Mouse (Mus musculus) limb, embryonic 13.5 days (tissue): ENCODE measurements around the gene Atcay. TPM values are rescaled to one million over a fixed set of nuclear protein-coding genes. Genes with fewer than 3 reads are reported as not detected.

ENCODE experiments used
- ATAC-seq: fragments of 200-750 bp; cut with Nextera tagmentation; 2 replicates; pipeline ENCODE4 v1.8.0; 2017; ENCODE audit warnings: low read depth, moderate number of reproducible peaks, moderate TSS enrichment; ENCODE audit not compliant: low FRiP score
- H3K27ac ChIP-seq: fragments of 300-500 bp; sonication (generic); 2 replicates; pipeline ENCODE4 v1.5.1; 2015; ENCODE audit warnings: inconsistent platforms, mild to moderate bottlenecking, moderate library complexity
- H3K27me3 ChIP-seq: fragments of 300-500 bp; sonication (generic); 2 replicates; pipeline ENCODE4 v1.6.1; 2015; ENCODE audit warnings: mild to moderate bottlenecking, inconsistent platforms
- H3K36me3 ChIP-seq: fragments of 300-500 bp; sonication (generic); 2 replicates; pipeline ENCODE4 v1.6.1; 2015; ENCODE audit warnings: inconsistent platforms, mild to moderate bottlenecking, moderate library complexity
- H3K4me1 ChIP-seq: fragments of 300-500 bp; sonication (generic); 2 replicates; pipeline ENCODE4 v1.6.1; 2015; ENCODE audit warnings: inconsistent platforms
- H3K4me2 ChIP-seq: fragments of 300-500 bp; sonication (generic); replicated peaks from 2 replicates; pipeline ENCODE4 v1.6.1; 2015; ENCODE audit warnings: inconsistent platforms, mild to moderate bottlenecking, moderate library complexity
- H3K4me3 ChIP-seq: fragments of 300-500 bp; sonication (generic); 2 replicates; pipeline ENCODE4 v1.5.1; 2015; ENCODE audit warnings: moderate library complexity, mild to moderate bottlenecking, inconsistent platforms
- H3K9ac ChIP-seq: fragments of 300-500 bp; sonication (generic); 2 replicates; pipeline ENCODE4 v1.6.1; 2015; ENCODE audit warnings: mild to moderate bottlenecking, inconsistent platforms
- H3K9me3 ChIP-seq: fragments of 300-500 bp; sonication (generic); 2 replicates; pipeline ENCODE4 v1.6.1; 2016; ENCODE audit warnings: inconsistent platforms
- WGBS: fragments of 180-500 bp; shearing (Covaris S2); methylation state at CpG from one replicate; pipeline ENCODE4 v1.1.7; 2015; 5-methylcytosine and 5-hydroxymethylcytosine counted together
- polyA plus RNA-seq: library from polyadenylated mRNA; unstranded; fragments of >200 nt; fragmentation: Nextera tagmentation; extraction: Ambion mirVana; gene quantifications from 2 replicates; pipeline ENCODE4 v1.2.1, GENCODE M21; 2015

The Atcay gene
- polyA plus RNA-seq: 0.20 and 0.43 TPM in 2 replicates

DNA sequence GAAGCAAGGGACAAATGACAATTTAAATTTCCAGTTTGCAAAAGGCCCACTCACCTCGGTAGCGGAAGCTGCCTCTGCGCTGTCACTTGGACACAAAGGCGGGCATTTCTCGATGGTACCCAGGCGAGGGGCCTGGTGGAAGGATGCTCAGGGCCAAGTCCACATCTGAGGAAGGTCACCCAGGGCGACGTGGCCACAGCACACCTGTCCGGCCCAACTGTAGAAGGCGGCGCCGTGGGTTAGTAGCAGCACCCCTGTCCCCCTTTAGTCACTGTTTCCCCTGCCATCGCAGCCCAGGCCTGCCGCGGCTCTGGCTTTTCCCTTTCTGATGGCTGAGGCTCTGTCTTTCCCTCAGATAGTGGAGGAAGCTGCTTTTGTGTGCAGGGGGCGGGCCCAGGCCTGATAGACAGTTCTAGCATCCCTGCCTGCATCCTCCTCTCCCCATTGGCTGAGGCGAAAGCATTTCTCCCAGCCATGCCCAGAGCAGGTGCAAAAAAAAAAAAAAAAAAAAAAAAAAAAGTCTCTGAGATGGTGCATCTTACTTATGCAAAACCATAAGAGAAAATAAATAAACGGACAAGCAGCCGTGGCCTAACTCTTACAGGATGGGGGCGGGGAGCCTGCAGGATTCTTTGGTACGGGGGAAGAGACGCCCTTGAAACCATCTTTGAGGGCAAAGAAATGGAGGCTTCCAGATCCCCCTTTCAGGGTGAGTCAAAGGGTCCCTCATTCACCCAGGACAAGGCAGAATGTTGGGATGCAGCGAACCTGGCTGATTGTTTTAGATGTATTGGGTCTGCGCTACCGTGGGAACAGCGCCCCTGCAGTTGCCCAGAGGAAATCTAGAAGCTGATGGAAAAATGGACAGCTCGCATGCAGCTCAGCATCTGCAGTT is at the start of gene Atcay:
Gene Atcay (minus strand): TSS at position 396 of the 895 bp plus-strand sequence.
- H3K27ac ChIP-seq: no peak within 1 kb of the TSS
- H3K4me3 ChIP-seq: peak within 1 kb of the TSS; percentile 20
- H3K4me2 ChIP-seq: peak within 1 kb of the TSS; percentile 50
- peaks cover 15% of the 10 kb centered on the region for H3K4me1 ChIP-seq
- H3K27me3 ChIP-seq: peaks cover 53% of the 10 kb centered on the region
- H3K9me3 ChIP-seq: no peaks in the 10 kb centered on the region
- no peaks in the 10 kb centered on the region for H3K36me3 ChIP-seq
- WGBS: 9% methylated on average over 27 of the region's 27 CpGs
- H3K9ac ChIP-seq: peak within 1 kb of the TSS; percentile 39; the same call in 1 of the 2 replicates
- ATAC-seq: no peak

DNA sequence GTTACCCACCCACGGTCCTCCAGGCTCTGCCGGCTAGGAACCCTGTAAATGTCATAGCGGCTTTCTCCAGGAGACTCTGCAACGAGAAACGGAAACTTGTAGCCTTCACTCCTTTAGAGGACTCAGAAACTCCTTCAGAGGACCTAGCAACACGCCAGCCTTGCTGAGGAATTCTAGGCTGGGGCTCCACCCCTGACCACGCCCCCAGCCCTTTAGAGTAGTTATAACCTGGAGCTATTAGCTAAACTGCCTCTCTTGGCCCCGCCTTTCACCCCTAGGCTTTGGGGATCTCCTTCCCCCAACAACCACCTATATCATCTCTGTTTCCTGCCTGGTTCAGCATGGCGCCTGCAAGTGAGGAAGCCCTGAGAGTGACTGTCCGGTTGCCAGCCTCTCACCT is 48.9 kb upstream of the Atcay start:
- H3K4me2 ChIP-seq: peak overlapping the region; percentile 41
- H3K4me3 ChIP-seq: 0 out of 2 replicates have a peak overlapping the region, but pooled peaks have one; percentile 1
- no peaks in the 10 kb centered on the region for H3K36me3 ChIP-seq
- peaks cover 64% of the 10 kb centered on the region for H3K27me3 ChIP-seq
- peaks cover 17% of the 10 kb centered on the region for H3K4me1 ChIP-seq
- WGBS: 30% methylated on average over 10 of the region's 10 CpGs
- no peak; the same call in 1 of the 2 replicates for ATAC-seq
- H3K9me3 ChIP-seq: 0 out of 2 replicates have a peak, but pooled peaks cover 4% of the 10 kb centered on the region
- H3K27ac ChIP-seq: no peak overlapping the region
- peak overlapping the region; percentile 43 for H3K9ac ChIP-seq

DNA sequence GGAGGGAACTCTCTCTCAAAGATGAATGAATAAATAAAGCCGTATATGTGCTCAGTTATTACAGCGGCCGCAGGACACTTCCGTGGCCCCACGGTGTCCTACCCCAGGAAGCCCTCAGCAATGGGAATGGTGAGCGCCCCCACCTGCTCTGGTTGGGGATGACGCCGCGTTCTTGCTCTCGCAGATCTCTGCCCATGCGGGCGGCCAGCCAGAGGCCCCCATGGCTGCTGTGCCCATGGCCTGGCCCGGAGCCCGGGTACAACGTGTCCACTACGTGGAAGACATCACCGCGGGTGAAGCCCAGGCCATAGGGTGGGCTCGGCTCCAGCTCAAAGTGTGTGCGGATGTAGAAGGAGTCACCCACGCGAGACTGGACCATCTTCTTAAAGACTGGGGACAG is 47.0 kb upstream of the Atcay start:
- H3K27me3 ChIP-seq: peaks cover 45% of the 10 kb centered on the region
- H3K27ac ChIP-seq: no peak overlapping the region
- no peak overlapping the region for H3K4me2 ChIP-seq
- H3K9me3 ChIP-seq: 0 out of 2 replicates have a peak, but pooled peaks cover 4% of the 10 kb centered on the region
- peaks cover 12% of the 10 kb centered on the region for H3K4me1 ChIP-seq
- H3K36me3 ChIP-seq: peaks cover 13% of the 10 kb centered on the region
- H3K4me3 ChIP-seq: no peak overlapping the region
- H3K9ac ChIP-seq: no peak overlapping the region
- no peak for ATAC-seq
- WGBS: 82% methylated on average over 22 of the region's 22 CpGs

DNA sequence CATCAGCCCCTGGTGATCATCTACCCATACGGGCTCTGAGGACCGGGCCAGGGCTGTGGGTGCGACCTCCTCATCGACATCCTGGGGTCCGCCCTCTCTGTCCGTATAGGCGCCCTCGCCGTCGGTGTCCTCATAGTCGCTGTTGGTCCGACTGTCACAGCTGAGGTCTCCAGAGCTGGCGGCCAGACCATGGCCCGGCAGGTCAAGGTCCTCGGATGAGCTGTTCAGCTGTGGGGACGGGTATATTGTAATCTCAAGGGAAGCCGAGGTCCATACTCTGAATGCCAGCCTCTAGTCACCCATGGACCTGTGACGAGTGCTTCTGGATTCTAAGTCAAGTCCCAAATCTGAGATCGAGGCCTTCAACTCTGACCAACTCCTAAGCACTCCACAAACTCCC is 43.2 kb upstream of the Atcay start:
- 96% methylated on average over 19 of the region's 19 CpGs for WGBS
- no peak for ATAC-seq

DNA sequence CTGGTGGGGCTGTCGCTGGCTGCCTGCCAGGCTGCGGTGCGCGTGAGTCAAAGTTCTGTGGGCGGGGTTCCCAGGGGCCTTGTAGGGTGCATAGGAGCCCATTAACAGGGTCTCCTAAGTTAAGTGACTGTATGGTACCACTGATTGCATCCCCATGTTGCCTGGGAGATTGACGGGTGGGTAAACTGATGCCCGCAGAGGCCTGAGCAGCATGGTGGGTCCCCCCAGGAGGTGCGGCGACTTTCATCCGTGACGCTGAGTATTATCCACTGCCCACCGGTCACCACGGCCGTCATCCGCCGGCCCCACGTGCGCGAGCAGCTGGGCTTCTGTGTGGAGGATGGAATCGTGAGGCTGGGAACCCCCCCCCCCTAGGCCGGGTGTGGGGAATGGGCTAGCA is 41.7 kb upstream of the Atcay start:
- 0 out of 2 replicates have a peak, but pooled peaks cover 4% of the 10 kb centered on the region for H3K9me3 ChIP-seq
- H3K4me2 ChIP-seq: no peak overlapping the region
- 95% methylated on average over 21 of the region's 21 CpGs for WGBS
- no peak for ATAC-seq
- H3K9ac ChIP-seq: no peak overlapping the region
- no peak overlapping the region for H3K27ac ChIP-seq
- 0 out of 2 replicates have a peak, but pooled peaks cover 4% of the 10 kb centered on the region for H3K27me3 ChIP-seq
- H3K36me3 ChIP-seq: peaks cover 45% of the 10 kb centered on the region
- no peak overlapping the region for H3K4me3 ChIP-seq
- H3K4me1 ChIP-seq: peaks cover 13% of the 10 kb centered on the region

More for the DNA sequence above, 43.2 kb upstream of the Atcay start:
- 0 out of 2 replicates have a peak, but pooled peaks cover 11% of the 10 kb centered on the region for H3K27me3 ChIP-seq
- no peak overlapping the region for H3K9ac ChIP-seq
- H3K4me2 ChIP-seq: no peak overlapping the region
- H3K9me3 ChIP-seq: 0 out of 2 replicates have a peak, but pooled peaks cover 4% of the 10 kb centered on the region
- no peak overlapping the region for H3K27ac ChIP-seq
- H3K36me3 ChIP-seq: peaks cover 45% of the 10 kb centered on the region
- H3K4me1 ChIP-seq: peaks cover 9% of the 10 kb centered on the region
- H3K4me3 ChIP-seq: no peak overlapping the region

DNA sequence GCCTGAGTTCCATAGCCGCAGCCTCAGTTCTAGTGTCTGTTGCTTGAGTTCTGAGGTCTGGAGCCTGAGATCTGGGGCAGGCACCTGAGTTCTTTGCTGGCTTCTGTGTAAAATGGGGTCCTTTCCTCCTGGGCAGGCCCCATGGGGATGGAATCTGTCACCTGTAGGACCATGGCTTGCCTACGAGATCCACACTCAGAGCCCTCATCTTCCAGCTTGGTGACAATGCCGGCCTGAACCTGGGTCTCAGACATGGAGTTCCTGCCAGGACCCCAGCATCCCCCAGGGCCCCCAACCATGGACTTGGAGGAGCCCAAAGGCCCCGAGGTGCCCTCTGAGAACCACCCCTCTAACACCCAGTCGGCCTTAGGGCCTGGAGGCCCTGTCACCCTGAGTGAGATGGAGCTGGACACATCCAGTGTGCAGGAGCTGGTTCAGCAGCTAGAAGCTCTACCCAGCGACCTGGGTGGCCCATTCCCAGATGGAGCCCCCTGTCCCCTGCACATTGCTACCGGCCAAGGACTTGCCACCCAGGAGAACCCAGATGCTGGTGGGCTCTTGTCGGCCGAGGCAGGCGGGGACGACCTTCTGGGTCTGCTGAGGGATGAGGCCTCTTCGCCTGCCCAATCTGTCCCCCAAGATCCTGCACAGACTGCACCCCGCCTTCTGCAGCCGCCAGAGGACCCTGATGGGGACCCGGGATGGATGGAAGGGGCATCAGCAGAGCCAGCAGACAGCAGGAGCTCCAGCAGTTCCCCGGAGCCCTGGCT is 38.2 kb upstream of the Atcay start:
- ATAC-seq: no peak
- no peaks in the 10 kb centered on the region for H3K27me3 ChIP-seq
- peak overlapping the region; percentile 75 for H3K4me3 ChIP-seq
- H3K36me3 ChIP-seq: peaks cover 63% of the 10 kb centered on the region
- WGBS: 83% methylated on average over 16 of the region's 16 CpGs
- peaks cover 21% of the 10 kb centered on the region for H3K4me1 ChIP-seq
- peak overlapping the region; percentile 87 for H3K9ac ChIP-seq
- peak overlapping the region; percentile 95 for H3K4me2 ChIP-seq
- H3K9me3 ChIP-seq: no peaks in the 10 kb centered on the region
- peak overlapping the region; percentile 63; the same call in 1 of the 2 replicates for H3K27ac ChIP-seq

DNA sequence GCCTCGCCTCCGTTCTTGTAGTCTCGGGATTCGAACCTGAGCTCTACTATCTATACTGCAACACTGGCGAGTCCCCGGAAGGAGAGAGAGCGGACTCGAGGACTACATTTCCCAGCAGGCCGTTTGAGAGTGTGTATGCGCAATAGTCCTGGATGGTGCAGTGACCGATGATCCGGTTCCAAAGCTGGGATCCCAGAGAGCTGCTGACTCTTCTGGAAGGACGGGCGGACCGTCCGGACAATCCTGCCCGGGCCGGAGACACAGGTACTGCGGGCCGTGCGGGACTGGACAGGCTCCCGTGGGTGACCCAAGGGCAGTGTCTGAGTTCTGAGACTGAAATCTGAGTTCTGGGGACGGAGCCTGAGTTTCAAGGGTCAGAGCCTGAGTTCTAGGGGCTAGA is 37.4 kb upstream of the Atcay start:
- Histone ChIP-seq H3K36me3 (peaks cover 63% of the 10 kb centered on the region), H3K27me3 (no peaks in the 10 kb centered on the region), H3K9me3 (no peaks in the 10 kb centered on the region), H3K4me1 (peaks cover 21% of the 10 kb centered on the region), H3K27ac (peak overlapping the region; percentile 63; the same call in 1 of the 2 replicates), H3K9ac (peak overlapping the region; percentile 87), H3K4me3 (peak overlapping the region; percentile 75), H3K4me2 (peak overlapping the region; percentile 95)
- no peak for ATAC-seq
- WGBS: 3% methylated on average over 23 of the region's 23 CpGs

DNA sequence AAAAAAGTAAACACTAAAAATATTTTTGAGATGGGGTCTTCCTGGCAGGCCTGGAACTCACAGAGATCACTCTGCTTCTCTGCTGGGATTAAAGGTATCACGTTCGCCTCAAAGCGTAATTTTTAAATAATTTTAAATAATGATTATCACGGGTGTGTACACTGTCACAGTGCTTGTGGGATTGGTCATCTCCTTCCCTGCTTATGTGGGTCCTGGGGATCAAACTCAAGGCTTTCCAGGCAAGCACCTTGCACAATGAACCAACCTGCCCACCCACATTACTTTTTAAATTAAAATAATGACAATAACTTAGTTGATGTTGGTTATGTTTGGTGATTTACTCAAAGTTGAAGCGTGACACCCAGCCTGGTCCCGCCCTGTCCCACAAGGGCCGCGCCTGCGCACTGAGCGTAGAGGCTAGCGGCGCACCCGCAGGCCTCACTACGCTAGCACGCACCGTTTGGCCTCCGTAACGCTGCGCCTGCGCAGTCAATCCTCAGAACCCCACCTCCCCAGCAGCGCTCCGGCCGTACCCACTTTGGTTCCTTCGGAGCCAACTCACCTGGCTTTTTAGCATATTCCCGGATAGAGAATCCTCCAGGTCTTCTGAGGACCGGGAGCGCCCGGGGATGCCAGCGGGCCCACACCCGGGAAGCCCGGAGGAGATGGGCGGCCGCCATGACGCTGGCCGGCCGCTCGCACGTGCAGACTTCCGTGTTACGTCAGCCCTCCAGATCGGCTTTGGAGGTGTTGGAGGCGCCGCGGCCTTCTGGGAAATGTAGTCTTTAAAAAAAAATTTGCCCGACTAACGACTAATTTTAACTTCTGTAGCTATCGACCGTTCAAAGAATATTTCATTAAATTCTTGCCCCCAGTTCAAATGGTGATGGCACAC is 35.8 kb upstream of the Atcay start, which contains the start of the genes Mrpl54 and Apba3:
Gene Mrpl54 (minus strand): TSS at position 724 of the 895 bp plus-strand sequence.
Gene Apba3 (plus strand): TSS at position 750 of the 895 bp plus-strand sequence.
- Histone ChIP-seq H3K4me1 (peaks cover 21% of the 10 kb centered on the region), H3K27ac (peak within 1 kb of the TSS; percentile 84), H3K9ac (peak within 1 kb of the TSS; percentile 78), H3K4me2 (peak within 1 kb of the TSS; percentile 95), H3K36me3 (peaks cover 63% of the 10 kb centered on the region), H3K4me3 (peak within 1 kb of the TSS; percentile 75), H3K9me3 (no peaks in the 10 kb centered on the region), H3K27me3 (no peaks in the 10 kb centered on the region; the same call in 1 of the 2 replicates)
- WGBS: under 1% methylated on average over 48 of the region's 48 CpGs
- ATAC-seq: peak; percentile 94

DNA sequence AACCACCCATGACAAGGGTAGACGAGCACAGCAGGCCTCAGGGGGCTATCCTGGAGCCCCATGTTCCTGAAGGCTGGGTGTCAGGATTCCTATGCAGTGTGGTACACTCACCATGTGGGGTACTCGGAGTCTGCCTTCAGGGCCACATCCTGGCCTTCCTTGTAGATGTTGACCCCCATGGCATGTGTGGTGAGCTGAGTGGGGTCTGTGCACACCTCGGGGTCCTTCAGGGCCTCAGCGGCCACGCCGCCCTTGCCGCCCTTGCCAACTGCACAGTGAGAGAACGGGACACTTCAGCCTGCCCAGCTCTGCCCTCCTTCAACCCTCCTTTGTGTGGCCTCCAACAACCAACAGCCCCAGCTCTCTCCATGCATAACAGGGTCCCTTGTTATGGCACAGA is 34.9 kb upstream of the Atcay start:
- Histone ChIP-seq H3K9ac (peak overlapping the region; percentile 78), H3K9me3 (peaks cover 3% of the 10 kb centered on the region), H3K4me3 (peak overlapping the region; percentile 75), H3K27ac (no peak overlapping the region), H3K36me3 (peaks cover 63% of the 10 kb centered on the region), H3K27me3 (peaks cover 5% of the 10 kb centered on the region), H3K4me1 (peaks cover 21% of the 10 kb centered on the region), H3K4me2 (peak overlapping the region; percentile 74)
- ATAC-seq: no peak
- 95% methylated on average over 8 of the region's 8 CpGs for WGBS

DNA sequence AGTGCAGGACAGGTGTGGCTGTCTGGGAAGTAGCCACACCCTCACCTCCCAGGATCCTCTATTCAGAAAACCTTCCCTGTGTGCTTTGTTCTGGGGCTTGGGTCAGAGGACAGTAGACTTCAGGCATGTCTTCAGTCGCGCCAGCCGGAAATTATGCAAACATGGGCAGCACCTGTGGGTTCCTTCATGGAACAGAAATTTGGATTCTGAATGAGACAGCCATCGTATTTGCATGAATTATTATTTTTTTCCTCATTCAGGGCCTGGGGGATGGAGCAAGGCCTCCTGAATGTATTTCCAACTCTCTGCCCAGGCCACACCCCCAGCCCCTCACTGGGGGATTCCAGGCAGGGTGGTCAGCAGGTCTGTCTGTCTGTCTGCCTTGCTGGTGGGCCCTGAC is 30.4 kb upstream of the Atcay start:
- peaks cover 53% of the 10 kb centered on the region for H3K36me3 ChIP-seq
- H3K9me3 ChIP-seq: peaks cover 5% of the 10 kb centered on the region
- no peak overlapping the region for H3K4me2 ChIP-seq
- ATAC-seq: no peak
- H3K9ac ChIP-seq: no peak overlapping the region
- peaks cover 50% of the 10 kb centered on the region for H3K27me3 ChIP-seq
- WGBS: 89% methylated on average over 4 of the region's 4 CpGs
- H3K4me3 ChIP-seq: no peak overlapping the region
- no peak overlapping the region for H3K27ac ChIP-seq
- peaks cover 24% of the 10 kb centered on the region for H3K4me1 ChIP-seq
